Mouse (Mus musculus): ENCODE measurements around the gene Fam178b.
"Not testable (repeated sequence)": the region's sequence is repeated elsewhere in the genome, so short reads cannot be mapped to it uniquely, and the experiment has no call there.

Gene Fam178b

DNA sequence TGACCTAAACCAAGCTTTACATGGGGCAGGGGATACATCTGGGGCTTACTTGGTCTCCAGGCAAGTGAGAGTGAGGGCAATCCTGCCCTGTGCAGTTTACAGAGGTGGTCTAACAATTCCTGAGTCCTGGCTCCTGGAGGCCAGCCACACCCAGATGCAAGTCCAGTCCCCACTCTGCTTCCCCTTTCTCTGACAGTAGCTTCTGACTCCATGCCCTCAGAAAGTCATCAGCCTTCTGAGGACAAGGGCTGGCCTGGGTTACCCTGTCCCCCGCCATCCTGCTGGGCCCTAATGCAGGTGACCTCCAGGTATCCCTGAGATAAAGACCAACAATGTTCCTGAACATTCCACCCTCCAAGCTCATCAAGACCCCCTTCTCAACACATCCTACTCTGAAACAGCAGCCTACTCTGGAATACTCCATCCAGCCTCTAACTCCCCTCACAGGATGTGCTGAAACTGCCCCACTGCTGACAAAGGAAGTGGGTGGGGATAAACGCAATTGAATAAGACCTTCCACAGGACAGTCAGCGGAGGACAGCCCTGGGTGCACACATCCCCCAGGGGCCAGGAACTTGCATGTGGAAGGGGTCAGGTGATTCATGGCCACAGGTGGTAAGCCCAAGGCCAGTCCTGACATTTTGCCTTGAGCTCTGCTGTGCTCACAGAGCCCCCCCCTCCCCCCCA, 52.8 kb downstream of the Fam178b start:
- no peak for DNase-seq (ENCODE audit: low spot score in 2 of 2)

DNA sequence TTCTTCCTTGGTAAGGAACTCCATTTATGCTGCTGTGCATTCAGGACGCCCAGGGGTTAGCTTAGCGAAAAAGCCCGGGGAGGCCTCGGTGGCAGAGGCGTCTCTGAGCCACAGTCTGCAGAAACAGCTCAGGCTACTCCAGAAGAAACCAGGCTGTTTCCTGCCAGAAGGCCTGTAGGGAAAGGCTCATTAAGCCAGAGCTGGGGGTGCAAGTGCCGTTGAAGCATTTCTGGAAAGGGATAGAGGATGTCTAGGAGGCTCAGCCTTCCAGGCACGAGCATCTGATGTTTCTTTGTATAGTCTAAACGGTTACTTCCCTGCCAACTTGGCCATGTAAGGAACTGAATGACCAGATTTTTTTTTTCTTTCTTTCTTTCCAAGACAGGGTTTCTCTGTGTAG, 54.4 kb downstream of the Fam178b start:
- no peak for DNase-seq (ENCODE audit: low spot score in 2 of 2)

DNA sequence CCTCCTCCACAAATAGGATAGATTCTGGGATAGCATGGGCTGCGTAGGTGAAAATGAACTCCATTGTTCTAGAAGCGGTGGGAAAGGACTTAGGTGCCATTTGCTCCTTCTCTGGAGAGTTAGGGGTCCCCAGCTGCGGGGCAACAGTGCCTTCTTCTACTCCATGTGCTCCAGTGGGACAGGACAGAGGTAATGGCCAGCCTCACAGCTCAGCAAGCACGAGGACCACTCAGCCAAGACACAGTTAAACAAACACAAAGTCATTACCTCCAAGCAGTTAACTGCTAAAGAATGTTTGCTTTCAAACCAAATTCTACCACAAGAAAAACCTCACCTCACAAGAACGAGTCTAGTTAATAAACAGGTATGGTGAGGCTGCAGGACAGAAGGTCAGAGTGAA, 57.5 kb downstream of the Fam178b start:
- no peak for DNase-seq (ENCODE audit: low spot score in 2 of 2)

DNA sequence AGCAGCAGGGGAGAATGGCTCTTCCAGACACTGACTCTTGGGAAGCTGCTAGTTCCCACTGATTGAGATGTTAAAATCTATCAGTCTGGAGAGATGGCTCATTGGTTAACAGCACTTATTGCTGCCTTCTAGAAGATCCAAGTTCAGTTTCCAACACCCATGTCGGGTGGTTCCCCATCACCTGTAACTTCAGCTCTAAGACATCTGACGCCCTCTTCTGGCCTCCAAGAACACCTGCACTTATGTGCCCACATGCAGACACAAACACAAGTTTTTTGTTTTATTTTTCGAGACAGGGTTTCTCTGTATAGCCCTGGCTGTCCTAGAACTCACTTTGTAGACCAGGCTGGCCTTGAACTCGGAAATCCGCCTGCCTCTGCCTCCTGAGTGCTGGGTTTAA, 67.0 kb downstream of the Fam178b start:
- DNase-seq (ENCODE audit: low spot score in 2 of 2) = not testable (repeated sequence)

DNA sequence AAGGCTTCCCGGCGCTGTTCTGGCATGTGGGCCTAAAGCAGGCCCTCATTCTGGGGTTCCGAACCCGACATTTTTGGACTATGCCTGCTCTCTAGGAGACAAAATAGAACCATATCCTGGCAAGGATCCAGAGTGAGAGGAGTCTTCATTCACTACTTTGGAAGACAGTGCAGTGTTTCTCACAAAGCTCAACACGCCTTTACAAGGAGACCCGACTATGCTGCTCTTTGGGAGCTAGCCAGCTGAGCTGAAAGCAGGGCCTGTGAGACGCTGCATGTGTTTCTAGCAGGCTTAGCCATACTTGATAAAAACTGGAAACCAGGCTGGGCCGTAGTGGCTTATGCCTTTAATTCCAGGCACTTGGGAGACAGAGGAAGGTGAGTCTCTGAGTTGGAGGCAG, 67.8 kb downstream of the Fam178b start:
- no peak for DNase-seq (ENCODE audit: low spot score in 2 of 2)

DNA sequence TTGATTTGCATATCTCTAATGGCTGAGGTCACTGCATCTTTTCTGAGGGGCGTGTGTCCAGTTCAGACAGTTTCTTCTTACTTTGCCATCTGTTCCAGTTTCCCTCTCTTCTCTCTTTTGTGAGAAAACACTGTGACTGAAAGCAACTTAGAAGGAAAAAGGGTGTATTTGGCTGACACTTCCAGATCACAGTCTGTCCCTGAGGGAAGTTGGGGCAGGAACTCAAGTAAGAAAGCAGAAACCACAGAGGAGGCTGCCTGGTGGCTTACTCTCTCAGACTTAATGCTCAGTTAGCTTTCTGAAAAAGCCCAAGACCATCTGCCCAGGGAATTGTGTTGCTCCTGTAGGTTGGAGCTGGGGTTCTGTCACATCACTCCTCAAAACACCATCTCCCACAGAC, 68.4 kb downstream of the Fam178b start:
- DNase-seq (ENCODE audit: low spot score in 2 of 2) = no peak

DNA sequence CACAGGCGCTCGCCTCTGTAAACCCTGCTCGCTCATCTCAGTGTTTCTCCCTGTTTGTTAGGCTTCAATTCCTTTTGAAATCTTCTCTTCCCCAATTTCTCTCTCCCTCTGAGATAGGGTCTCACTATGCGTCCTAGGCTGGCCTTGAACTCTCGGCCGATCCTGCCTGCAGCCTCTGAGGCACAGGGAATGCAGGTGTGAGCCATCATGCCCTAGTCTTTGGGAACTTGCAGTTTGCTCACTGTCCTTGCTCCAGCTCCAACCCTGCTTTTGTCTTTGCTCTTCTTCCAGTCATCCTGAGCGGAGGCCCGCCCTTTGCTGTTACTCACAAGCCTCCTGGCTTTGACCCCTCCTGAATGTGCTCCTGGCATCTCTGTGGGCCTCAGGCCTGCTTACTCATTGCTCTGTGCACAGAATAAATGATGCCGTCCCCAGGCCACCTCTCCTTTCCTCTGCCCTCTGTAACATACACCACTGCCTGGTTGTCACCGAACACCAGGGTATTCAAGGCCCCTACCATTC, 69.5 kb downstream of the Fam178b start:
- no peak for DNase-seq (ENCODE audit: low spot score in 2 of 2)

DNA sequence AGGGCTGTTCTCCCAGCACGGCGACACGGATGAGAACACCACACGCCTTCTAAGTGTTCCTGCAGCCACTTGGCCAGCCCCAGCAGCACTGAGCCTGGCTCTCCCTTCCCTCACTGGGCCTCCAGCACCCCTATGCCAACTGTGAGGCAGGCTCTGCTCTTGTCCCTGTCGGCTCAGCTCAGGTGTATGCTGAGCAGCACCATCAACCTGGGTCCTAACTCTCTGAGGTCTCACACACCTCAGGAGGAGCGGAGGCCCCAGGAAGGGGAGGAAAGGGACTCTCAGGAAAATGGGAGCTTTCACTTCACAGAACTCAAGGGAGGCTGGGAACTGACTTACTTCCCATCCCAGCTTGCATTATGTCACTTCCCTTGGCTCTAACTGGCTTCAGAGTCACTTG, 70.6 kb downstream of the Fam178b start:
- DNase-seq (ENCODE audit: low spot score in 2 of 2) = no peak

DNA sequence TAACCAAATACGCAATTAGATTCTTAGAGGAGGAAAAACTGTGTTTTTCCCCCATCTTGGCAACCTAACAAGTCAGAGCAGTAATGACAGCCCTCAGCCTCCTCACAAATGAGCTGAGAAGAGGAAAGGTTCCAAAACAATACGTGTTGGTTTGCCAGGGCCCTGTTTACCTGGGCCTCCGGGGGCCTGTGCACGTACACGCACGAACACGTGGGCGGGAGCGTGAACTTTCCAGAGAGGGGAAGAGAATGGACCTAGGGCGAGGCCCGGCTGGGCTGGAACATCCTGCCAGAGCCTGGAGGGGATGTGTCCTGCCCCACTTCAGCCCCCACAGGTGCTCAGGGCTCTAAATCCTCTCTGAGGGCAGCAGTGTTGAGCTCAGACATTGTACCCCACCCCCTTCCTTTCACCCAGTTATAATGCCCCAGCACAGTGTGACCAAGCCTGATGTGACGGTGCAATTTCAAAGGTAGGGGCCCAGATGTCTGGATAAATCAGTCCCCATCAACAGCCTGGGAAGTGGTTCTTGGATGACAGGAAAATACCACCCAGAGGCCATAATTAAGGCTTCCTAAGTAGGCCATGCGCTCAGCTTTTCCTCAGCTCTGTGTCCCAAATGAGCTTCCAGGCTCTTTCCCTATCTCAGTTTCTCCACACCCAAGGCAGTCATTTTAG, 71.4 kb downstream of the Fam178b start:
- no peak for DNase-seq (ENCODE audit: low spot score in 2 of 2)

DNA sequence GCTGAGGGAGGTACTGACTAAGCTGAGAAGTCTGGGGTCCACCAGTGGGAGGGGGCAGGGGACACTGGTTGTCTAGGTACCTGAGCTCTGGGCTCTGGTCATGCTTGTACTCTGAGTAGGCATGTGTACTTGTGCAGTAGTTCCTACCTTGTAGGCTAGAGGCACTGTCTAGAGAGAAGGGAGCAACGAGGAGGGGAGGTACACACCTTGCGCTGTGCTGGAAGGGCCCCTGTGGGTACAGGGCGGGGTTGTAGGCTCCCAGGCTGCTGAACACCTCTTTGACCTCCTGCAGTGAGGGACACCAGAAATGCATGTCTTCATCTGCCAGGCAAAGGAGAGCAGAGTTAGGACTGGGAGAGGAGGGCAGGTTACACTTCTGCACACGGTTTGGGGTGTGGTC, 74.8 kb downstream of the Fam178b start:
- no peak for DNase-seq (ENCODE audit: low spot score in 2 of 2)

DNA sequence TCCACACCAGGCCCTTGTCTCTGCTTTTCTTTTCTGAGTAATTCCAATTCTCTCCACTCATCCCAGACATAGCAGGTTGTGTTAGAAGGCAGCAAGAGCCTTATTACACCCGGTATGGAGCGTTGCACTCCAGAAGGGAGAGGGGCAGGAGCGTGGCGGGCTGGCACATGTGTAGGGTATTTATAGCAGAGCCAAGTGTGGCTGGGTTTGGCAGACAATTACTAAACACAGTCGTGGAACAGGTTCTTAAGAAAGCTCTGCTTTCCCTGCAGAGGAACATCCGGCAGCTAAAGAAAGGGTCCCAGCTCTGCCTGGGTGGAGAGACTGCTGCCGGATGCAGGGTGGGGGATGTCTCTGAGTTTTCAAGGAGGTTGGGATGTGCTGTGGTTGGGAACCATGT, 76.0 kb downstream of the Fam178b start:
- DNase-seq (ENCODE audit: low spot score in 2 of 2) = no peak

DNA sequence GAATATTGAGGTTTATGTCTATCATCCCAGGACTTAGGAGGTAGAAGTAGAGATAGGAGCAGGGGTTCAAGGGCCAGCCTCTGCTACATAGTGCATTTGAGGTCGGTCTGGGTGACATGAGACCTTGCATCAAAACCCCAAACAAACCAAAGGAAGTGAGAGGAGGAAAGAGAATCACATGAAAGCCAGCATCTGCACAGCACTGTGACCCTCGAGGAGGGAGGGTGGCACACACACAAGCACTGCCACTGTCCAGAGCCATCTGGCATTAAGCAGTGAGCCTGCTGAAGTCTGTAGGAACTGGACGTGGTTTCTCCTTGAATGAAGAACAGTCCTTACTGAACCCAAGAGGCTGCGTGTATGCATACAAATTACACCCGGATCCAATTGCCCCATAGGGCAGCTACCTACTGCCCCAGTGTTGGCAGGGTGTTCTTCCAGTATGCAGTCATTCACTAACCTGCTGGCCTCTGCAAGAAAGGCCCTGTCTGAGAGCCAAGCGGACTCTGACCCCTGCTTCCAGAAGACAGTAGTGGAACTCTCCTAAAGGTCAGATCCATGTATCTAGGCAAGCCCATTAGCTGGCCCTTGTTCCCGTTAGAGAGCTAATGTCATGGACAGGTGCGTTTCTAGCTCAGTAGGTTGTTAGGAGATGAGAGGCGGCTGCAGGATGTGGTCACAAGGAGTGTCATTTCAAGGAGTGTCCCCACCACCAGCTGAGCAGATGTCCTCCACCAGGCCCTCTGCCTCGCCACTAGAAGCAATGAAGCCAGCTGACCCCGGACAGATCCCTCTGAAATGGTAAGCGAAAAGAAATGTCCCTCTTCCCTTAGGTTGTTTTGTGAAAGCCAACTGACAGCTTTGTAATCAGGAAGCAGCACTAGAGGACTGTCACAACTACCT, 78.5 kb downstream of the Fam178b start:
- DNase-seq (ENCODE audit: low spot score in 2 of 2) = no peak

DNA sequence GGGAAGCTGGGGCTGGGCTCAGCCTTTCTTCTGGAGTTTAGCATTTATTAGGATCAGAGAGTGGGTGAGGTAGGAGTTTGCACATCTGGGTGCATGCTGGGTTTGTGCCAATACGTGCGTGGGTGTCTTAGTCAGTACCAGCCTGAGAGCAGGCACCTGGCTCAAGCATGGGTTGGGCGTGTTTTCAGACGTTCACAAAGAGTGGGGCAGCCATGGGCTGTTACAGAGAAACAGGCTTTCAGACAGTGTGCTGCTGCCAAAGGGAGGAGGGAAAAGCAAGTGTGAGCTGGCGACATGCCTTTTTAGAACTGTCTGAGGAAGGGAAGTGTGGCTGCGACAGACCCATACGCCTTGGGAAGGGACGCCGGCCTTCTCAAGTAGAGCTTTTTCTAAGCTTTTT, 79.6 kb downstream of the Fam178b start:
- DNase-seq (ENCODE audit: low spot score in 2 of 2) = no peak

DNA sequence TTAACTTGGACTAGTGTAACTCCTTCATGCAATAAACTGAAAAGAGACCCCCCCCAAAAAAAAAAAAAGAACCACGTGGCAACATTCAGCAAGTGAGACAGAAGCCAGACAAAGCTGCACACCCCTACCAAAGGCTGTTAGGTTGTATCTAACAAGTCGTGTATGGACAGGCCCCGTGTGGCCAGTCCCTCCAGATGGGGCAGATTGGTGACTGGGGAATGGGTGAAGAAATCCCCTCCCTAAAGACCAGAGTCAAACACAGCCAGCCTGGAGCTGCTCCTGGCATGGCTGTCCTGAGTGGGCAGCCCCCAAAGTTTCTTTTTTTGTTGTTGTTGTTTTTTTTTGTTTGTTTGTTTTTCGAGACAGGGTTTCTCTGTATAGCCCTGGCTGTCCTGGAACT, 80.7 kb downstream of the Fam178b start:
- DNase-seq (ENCODE audit: low spot score in 2 of 2) = no peak

DNA sequence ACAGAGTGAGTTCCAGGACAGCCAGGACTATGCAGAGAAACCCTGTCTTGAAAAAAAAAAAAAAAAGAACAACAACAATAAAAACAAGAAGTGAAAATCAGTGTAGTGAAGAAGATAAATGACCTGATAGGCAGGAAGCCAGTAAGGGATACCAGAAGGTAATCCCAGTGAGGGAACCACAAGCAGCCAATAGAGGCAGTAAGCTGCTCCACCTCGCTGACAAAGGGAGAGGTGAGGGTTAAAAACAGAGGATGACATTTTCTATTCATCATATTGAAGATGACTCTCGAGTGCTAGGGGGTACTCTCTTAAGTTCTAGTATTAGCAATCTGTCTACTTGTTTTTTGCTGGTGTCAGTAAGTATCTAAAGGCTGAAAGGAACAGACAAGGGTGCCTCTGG, 84.6 kb downstream of the Fam178b start:
- DNase-seq (ENCODE audit: low spot score in 2 of 2) = no peak

DNA sequence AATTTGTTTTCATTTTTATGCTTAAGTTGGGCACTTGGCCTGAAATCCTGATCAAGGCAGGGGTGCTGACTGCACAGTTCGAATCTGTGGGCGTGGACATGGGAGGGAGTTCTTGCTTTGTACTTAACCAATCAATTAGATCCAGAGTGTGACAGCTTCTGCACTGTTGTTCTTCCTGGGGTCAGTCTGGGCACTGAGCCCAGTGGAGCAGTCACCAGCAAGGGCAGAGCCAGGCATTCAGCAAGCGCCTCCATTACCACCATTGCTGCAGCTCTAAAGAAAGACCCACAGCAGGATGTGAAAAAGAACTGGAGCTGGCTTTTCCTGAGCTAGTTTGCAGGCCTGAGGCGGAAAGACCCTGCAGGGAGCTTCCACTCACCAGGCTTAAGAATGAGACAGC, 86.9 kb downstream of the Fam178b start:
- no peak for DNase-seq (ENCODE audit: low spot score in 2 of 2)

DNA sequence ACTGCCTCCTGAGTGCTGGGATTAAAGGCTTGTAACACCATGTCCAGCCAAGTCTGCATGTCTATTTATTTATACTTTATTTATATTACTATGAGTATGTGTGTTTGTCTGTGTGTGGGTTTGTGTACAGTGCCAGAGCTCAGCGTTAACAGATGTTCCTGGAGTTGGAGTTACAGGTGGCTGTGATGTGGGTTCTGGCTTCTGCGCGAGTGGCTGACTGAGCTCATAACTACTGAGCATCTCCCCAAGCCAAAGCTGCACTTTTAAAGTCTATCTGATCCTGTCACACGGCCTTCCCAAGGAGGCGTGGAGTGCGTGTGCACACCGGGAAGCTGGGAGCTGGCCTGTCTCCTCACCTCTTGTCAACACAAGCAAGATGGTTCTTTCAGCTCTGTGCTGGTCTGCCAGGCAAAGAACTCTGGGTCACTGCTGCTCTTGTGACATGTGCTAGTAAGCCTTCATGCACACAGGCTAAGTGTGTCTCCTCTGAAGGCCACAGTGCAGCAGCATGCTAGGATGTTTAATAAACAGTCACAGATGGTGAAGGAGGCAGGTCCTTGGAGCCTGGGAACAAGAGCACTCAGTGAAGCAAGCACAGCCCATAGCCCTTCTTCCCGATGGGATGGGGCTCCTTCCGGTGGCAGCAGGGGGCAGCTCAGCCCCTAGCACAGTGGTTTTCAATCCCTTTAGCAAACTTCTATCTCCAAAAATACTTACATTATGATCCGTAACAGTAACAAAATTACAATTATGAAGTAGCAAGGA, 87.6 kb downstream of the Fam178b start:
- no peak for DNase-seq (ENCODE audit: low spot score in 2 of 2)

DNA sequence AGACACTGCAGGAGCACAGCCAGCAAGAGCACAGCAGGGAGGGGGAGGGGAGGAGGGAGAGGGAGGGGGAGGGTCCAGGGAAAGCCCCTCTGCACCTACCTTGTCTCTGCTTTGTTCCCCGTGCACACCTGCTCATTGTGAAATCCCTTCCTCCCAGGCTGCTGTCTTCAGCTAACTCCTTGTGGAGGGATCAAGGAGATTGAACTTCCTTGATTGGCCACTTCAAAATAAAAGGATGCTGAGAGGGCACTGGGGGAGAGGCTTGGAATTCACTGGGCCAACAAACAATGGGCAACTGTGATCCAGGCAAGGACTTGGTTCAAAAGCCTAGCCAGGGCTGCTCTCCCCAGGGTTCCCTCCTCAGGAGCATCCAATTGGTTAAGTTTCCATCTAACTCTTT, 89.9 kb downstream of the Fam178b start:
- no peak for DNase-seq (ENCODE audit: low spot score in 2 of 2)

DNA sequence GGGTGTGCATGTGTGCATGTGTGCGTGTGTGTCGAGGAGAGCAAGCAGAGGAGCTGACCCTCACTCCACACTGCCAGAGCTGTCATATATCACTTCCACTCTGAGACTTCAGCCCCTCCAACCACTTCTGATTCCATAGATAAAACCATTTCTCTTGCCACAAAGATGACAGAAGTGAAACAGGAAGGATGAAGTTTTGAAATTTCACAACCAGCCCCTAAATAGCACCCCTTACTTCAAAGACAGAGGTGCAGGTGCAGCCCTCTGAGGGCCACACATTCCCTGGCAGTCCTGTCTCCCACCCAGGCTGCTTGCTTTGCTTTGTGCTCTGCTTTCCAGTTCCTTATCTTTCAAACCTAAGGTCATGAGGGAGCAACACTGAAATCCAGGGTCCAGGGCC, 91.6 kb downstream of the Fam178b start:
- DNase-seq (ENCODE audit: low spot score in 2 of 2) = no peak

DNA sequence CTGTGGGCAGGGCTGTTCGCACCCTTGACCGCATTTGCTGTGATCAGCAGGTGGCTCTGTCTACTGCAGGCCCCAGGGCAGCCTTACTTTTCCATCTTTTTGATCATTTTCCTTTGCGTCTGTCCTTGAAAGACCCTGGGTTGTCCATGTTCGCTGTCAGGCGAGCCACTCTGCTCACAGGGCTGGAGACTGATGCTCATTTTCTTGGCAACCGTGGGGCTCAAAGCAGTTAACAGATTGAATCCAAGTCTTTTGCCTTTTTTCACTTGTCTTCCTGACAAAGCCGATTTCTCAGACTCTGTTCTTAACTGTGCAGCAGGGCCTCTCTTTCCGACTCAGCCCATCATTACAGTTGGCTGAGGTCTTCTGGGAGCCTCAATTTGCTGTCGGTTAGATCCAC, 92.3 kb downstream of the Fam178b start:
- no peak for DNase-seq (ENCODE audit: low spot score in 2 of 2)

DNA sequence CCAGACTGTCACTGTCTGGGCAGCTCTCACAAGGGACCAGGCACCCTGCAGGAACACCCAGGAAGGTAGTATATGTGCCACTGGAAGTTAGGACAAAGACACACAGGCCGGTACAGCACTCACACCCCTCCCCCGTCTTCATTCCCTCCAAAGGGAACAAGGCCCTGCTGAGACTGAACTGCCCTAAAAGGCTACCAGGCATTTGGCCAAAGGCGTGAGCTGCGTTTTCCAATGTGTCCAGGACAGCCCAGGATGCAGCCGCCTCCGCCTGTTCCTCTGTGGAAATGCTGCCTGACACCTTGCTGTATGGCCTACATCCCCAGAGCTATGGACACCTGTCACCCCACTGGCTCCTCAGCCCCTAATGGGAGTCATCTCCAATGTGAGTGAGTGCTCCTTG, 93.5 kb downstream of the Fam178b start:
- DNase-seq (ENCODE audit: low spot score in 2 of 2) = no peak
